Mouse (Mus musculus): ENCODE results near the gene Cnga2.

The Cnga2 gene

DNA sequence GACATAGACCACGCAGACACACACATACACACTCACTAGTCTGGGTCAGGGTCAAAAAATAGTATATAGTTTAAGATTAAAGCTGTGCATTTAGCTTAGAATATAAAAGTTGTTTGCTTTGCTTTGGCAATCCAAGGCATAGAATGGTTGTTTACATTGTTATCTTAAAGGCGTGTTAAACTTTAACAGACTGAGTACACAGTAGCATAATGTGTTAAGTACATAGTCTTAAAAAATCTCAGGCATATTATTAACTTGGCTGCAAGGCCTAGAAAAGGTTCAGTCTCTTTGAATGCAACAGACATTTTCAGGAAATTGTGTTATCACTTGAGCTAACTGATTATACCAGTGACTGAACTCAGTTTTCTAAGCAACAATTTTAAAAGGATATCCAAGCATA is 56.3 kb downstream of the Cnga2 start:
- DNase-seq (ENCODE audit: low spot score in 2 of 2) = no peak
